Mouse (Mus musculus) neutrophil, adult 65 days (primary cell): Measurements from ENCODE around the gene Socs1. TPM values are rescaled to one million over a fixed set of nuclear protein-coding genes. Genes with fewer than 3 reads are reported as not detected.

Experiments
- total RNA-seq: library from RNA; stranded (reverse); gene quantifications from 2 replicates; pipeline ENCODE4 v1.2.4, GENCODE M21; 2023

The Socs1 gene
- total RNA-seq, result 3.4 and 3.9 TPM in 2 replicates

DNA sequence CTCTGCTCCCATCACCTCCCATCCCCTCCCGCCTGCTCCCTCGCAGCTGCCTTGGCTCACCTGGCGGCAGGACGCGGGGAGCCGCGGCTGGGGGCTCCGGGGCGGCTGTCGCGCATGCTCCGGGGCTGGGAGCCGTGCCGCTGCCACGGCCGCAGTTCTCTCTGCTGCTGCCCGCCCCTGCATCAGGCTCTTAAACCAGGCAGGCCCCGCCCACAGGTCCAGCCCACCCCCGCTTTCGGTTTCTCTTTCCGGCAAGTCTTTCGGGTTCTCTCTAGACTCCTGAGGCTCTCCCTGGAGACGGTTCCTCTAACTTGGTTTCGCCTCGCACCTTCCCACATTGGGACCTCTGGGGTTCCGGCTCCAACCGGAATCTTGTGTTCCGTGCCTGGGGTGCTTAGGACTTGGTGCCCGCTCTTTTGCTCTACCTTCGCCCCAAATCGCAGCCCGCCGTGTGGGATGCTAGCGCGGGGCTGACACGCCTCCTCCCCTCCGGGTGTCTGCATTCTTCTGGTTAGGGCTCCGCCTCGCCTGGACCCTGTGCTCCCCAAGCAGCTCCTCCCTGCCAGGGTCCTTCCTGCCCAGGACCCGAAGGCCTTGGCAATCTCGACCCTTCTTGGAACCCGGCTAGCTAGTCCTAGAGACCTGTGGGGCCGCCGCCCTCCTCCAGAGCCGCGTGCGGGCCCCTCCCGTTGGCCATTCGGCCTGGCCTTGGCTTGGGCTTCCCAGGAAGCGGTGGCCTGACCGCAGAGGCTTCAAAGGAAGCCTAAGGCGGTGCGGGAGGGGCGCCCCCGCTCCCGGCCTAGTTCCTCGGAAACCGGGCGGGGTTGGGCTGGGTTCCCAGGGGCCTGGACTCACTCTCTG, at the start of gene Socs1:
Socs1 (minus strand) TSS at position 166 of the 861 bp plus-strand sequence.

DNA sequence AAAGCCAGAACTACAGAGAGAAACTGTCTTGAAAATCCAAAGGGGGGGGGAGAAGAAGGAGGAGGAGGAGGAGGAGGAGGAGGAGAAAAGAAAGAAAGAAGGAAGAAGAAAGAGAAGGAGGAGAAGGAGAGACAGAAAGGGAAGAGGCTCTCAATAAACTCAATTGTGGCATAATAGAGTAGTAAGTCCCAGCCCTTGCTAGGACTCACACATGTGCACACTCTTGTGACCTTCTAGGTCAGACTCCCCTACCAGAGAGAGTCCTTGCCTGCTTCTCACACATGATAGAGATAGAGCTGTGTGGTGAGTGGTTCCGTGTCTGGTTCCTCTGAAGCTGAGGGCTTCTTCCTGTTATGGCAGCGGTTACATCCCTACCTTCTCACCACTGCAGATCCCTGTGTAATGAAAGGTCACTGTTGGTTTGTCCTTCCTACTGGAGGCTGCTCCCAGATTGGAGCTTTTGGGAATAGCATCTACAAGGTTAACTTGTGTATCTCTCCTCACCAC, 27.6 kb upstream of the Socs1 start, which contains the start of gene Gm11172:
Gm11172 (plus strand) TSS at position 51 of the 507 bp plus-strand sequence.

DNA sequence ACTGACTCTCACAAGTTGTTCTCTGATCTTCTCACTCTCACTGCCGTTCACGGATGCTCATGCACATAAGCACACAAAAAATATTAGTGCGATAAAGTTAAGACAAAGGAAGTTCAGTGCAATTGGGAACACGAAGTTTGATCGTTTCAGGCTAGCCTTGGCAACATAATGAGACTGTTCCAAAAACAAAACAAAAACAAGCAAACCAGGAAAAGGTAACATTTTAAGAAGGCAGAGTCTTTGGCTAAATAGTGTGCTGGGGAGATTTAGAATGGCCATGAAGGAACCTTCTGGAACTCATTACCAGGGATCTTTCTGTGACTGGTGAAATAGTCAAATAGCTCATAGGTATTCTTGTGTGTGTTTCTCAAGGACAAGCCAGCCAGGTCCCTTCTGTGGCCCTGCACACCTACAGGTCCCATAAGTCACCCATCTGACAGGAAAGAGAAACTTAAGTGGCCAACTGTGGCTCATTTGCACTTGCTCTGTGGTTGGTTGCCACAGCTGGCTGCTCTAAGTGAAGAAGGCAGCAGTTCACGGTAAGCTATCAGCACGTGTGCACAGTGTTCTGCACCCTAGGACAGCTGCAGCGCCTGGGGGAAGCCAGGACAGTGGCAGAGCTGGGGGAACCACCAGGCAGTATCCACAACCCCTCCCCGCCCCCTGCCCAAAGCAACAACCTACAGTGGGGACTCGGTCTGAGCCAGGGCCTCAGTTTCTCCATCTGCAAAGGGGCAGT, 20.6 kb upstream of the Socs1 start, which contains the start of gene Prm1:
Prm1 (minus strand) TSS at position 51 of the 739 bp plus-strand sequence.

DNA sequence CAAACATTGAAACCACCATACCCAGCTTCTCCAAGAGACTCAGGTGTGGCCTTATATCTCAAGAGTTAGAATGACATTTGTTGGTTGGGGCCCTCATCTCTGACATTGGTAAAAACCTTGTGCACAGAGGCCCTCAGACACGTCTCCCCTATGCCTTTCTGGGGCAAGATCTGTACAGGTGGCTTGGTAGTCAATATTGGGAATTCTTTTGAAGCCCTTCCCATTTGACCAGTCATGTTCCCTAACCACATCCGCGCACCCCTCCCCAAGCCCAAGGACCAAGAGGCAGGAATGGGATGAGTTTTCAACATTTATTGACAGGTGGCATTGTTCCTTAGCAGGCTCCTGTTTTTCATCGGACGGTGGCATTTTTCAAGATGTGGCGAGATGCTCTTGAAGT, 10.7 kb upstream of the Socs1 start, which contains the start of gene Prm2:
Prm2 (minus strand) TSS at position 101 of the 400 bp plus-strand sequence.

DNA sequence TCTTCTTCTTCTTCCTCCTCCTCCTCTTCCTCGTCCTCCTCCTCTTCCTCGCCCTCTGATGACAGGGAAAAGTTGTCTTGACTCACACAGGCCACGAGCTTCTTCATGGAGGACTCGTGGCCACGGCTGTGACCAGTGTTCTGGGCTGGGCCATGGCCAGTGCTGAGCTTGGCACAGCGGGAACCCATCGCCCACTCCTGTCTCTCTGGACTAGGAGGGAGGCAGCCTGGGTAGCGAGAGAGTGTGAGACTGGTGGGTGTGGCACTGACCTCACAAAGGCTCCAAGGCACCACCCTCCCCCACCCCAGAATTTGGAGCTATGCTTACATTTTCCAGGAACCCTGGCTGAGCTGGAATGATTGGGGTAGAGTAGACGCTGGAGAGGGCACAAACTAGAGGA, 5.4 kb upstream of the Socs1 start, which contains the start of gene Prm3:
Prm3 (minus strand) TSS at position 213 of the 400 bp plus-strand sequence.

DNA sequence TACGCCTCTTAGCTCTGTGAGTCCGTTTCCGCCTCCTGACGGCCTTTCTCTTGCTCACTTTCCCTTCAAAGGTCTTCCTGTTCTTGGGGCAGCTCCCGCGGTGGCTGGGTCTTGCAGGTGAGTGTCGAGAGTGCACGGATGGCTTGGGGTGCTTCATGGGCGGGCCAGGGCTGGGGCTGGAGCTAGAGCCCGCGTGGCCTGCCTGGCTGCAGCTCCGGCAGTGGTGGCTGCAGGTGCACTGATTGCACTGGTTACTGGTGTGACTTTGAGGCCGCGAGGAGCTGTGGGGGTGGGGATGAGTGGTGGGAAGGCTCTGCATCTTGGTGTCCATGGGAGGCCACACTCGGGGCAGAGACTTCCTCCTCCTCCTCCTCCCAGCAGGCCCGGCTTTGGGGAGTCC, 2.9 kb upstream of the Socs1 start, which contains the start of gene Tnp2:
Tnp2 (minus strand) TSS at position 390 of the 400 bp plus-strand sequence.

Other genes starting within 250 kb of the Socs1 start
- gene Dexi, start 242.5 kb downstream of the Socs1 start, total RNA-seq, result 2.3 and 5.2 TPM in 2 replicates
- gene Clec16a, start 240.2 kb downstream of the Socs1 start, total RNA-seq, result 28.5 and 39.5 TPM in 2 replicates
- not detected in 2 replicates for gene Tnp2, start 3.1 kb upstream of the Socs1 start, total RNA-seq
- gene Prm3, start 5.4 kb upstream of the Socs1 start, total RNA-seq, result not detected in 2 replicates
- gene Prm2, start 10.6 kb upstream of the Socs1 start, total RNA-seq, result not detected in 2 replicates
- gene Prm1, start 20.3 kb upstream of the Socs1 start, total RNA-seq, result not detected in 2 replicates
- gene Gm11172, start 27.4 kb upstream of the Socs1 start, total RNA-seq, result not detected in 2 replicates
- gene Rmi2, start 49.5 kb upstream of the Socs1 start, total RNA-seq, result 4.5 and 6.4 TPM in 2 replicates